Mouse (Mus musculus): Measurements from ENCODE around the gene Plxdc1.

Gene Plxdc1

GRCm38 (mm10) chr11:97967114-97967513, 19.1 kb downstream of the Plxdc1 start:
- Histone ChIP-seq H3K4me3 (replicated peaks; ENCODE audit: low read length) (no peak overlapping the region), H3K4me1 (replicated peaks; ENCODE audit: low read depth, low read length) (peaks cover 45% of the 10 kb centered on the region), H3K27me3 (ENCODE audit: insufficient read depth, low read length) (no peaks in the 10 kb centered on the region), H3K36me3 (ENCODE audit: insufficient read depth, low read length) (peaks cover 8% of the 10 kb centered on the region), H3K9me3 (ENCODE audit: low read length) (no peaks in the 10 kb centered on the region)
- no peak for TF ChIP-seq NANOG (IDR thresholded peaks at IDR 0.05; ENCODE audit: borderline replicate concordance, low read length)
- TF ChIP-seq CTCF (conservative IDR thresholded peaks at IDR 0.05; ENCODE audit: low read length) = no peak
- no peak for TF ChIP-seq POU5F1 (IDR thresholded peaks at IDR 0.05; ENCODE audit: borderline replicate concordance, low read length)

- Histone ChIP-seq H3K4me3 (replicated peaks; ENCODE audit: low read length) (no peak overlapping the region), H3K27me3 (ENCODE audit: insufficient read depth, low read length) (no peaks in the 10 kb centered on the region), H3K4me1 (replicated peaks; ENCODE audit: low read depth, low read length) (peaks cover 66% of the 10 kb centered on the region), H3K36me3 (ENCODE audit: insufficient read depth, low read length) (peaks cover 4% of the 10 kb centered on the region; the same call in 1 of the 2 replicates), H3K9me3 (ENCODE audit: low read length) (no peaks in the 10 kb centered on the region)
- TF ChIP-seq POU5F1 (IDR thresholded peaks at IDR 0.05; ENCODE audit: borderline replicate concordance, low read length) (no peak), NANOG (IDR thresholded peaks at IDR 0.05; ENCODE audit: borderline replicate concordance, low read length) (no peak), CTCF (conservative IDR thresholded peaks at IDR 0.05; ENCODE audit: low read length) (peak; percentile 19; the same call in 1 of the 2 replicates)
Observed at GRCm38 (mm10) chr11:97960907-97961306, 25.3 kb downstream of the Plxdc1 start.

GRCm38 (mm10) chr11:97959300-97959680, 27.0 kb downstream of the Plxdc1 start:
- Histone ChIP-seq H3K4me3 (replicated peaks; ENCODE audit: low read length) (no peak overlapping the region), H3K36me3 (ENCODE audit: insufficient read depth, low read length) (peaks cover 17% of the 10 kb centered on the region), H3K4me1 (replicated peaks; ENCODE audit: low read depth, low read length) (peaks cover 79% of the 10 kb centered on the region), H3K9me3 (ENCODE audit: low read length) (no peaks in the 10 kb centered on the region), H3K27me3 (ENCODE audit: insufficient read depth, low read length) (no peaks in the 10 kb centered on the region)
- no peak for TF ChIP-seq CTCF (conservative IDR thresholded peaks at IDR 0.05; ENCODE audit: low read length)
- no peak for TF ChIP-seq NANOG (IDR thresholded peaks at IDR 0.05; ENCODE audit: borderline replicate concordance, low read length)
- no peak for TF ChIP-seq POU5F1 (IDR thresholded peaks at IDR 0.05; ENCODE audit: borderline replicate concordance, low read length)

GRCm38 (mm10) chr11:97958641-97959299, 27.5 kb downstream of the Plxdc1 start:
- no peak overlapping the region; the same call in 1 of the 2 replicates for H3K4me3 ChIP-seq (replicated peaks; ENCODE audit: low read length)
- no peaks in the 10 kb centered on the region for H3K9me3 ChIP-seq (ENCODE audit: low read length)
- H3K36me3 ChIP-seq (ENCODE audit: insufficient read depth, low read length) = peaks cover 22% of the 10 kb centered on the region
- H3K27me3 ChIP-seq (ENCODE audit: insufficient read depth, low read length) = no peaks in the 10 kb centered on the region
- H3K4me1 ChIP-seq (replicated peaks; ENCODE audit: low read depth, low read length) = peaks cover 79% of the 10 kb centered on the region
- TF ChIP-seq NANOG (IDR thresholded peaks at IDR 0.05; ENCODE audit: borderline replicate concordance, low read length) = no peak
- TF ChIP-seq POU5F1 (IDR thresholded peaks at IDR 0.05; ENCODE audit: borderline replicate concordance, low read length) = no peak
- no peak for TF ChIP-seq CTCF (conservative IDR thresholded peaks at IDR 0.05; ENCODE audit: low read length)

- Histone ChIP-seq H3K36me3 (ENCODE audit: insufficient read depth, low read length) (peaks cover 36% of the 10 kb centered on the region), H3K27me3 (ENCODE audit: insufficient read depth, low read length) (no peaks in the 10 kb centered on the region), H3K4me1 (replicated peaks; ENCODE audit: low read depth, low read length) (peaks cover 85% of the 10 kb centered on the region), H3K4me3 (replicated peaks; ENCODE audit: low read length) (no peak overlapping the region), H3K9me3 (ENCODE audit: low read length) (no peaks in the 10 kb centered on the region)
- no peak for TF ChIP-seq CTCF (conservative IDR thresholded peaks at IDR 0.05; ENCODE audit: low read length)
- TF ChIP-seq NANOG (IDR thresholded peaks at IDR 0.05; ENCODE audit: borderline replicate concordance, low read length) = no peak
- TF ChIP-seq POU5F1 (IDR thresholded peaks at IDR 0.05; ENCODE audit: borderline replicate concordance, low read length) = no peak
Observed at GRCm38 (mm10) chr11:97956905-97957560, 29.2 kb downstream of the Plxdc1 start.

GRCm38 (mm10) chr11:97955915-97956314, 30.3 kb downstream of the Plxdc1 start:
- peaks cover 41% of the 10 kb centered on the region for H3K36me3 ChIP-seq (ENCODE audit: insufficient read depth, low read length)
- H3K4me1 ChIP-seq (replicated peaks; ENCODE audit: low read depth, low read length) = peaks cover 88% of the 10 kb centered on the region
- TF ChIP-seq POU5F1 (IDR thresholded peaks at IDR 0.05; ENCODE audit: borderline replicate concordance, low read length) = no peak
- TF ChIP-seq CTCF (conservative IDR thresholded peaks at IDR 0.05; ENCODE audit: low read length) = no peak
- no peak for TF ChIP-seq NANOG (IDR thresholded peaks at IDR 0.05; ENCODE audit: borderline replicate concordance, low read length)
- H3K27me3 ChIP-seq (ENCODE audit: insufficient read depth, low read length) = no peaks in the 10 kb centered on the region
- H3K4me3 ChIP-seq (replicated peaks; ENCODE audit: low read length) = peak overlapping the region; percentile 29; the same call in 1 of the 2 replicates
- H3K9me3 ChIP-seq (ENCODE audit: low read length) = no peaks in the 10 kb centered on the region

- H3K4me3 ChIP-seq (replicated peaks; ENCODE audit: low read length) = peak overlapping the region; percentile 29; the same call in 1 of the 2 replicates
- peaks cover 91% of the 10 kb centered on the region for H3K4me1 ChIP-seq (replicated peaks; ENCODE audit: low read depth, low read length)
- peaks cover 39% of the 10 kb centered on the region for H3K36me3 ChIP-seq (ENCODE audit: insufficient read depth, low read length)
- TF ChIP-seq NANOG (IDR thresholded peaks at IDR 0.05; ENCODE audit: borderline replicate concordance, low read length) = no peak
- no peak for TF ChIP-seq POU5F1 (IDR thresholded peaks at IDR 0.05; ENCODE audit: borderline replicate concordance, low read length)
- H3K9me3 ChIP-seq (ENCODE audit: low read length) = no peaks in the 10 kb centered on the region
- H3K27me3 ChIP-seq (ENCODE audit: insufficient read depth, low read length) = no peaks in the 10 kb centered on the region
Observed at GRCm38 (mm10) chr11:97955146-97955902, 30.9 kb downstream of the Plxdc1 start.

- H3K27me3 ChIP-seq (ENCODE audit: insufficient read depth, low read length) = no peaks in the 10 kb centered on the region
- H3K9me3 ChIP-seq (ENCODE audit: low read length) = no peaks in the 10 kb centered on the region
- peaks cover 94% of the 10 kb centered on the region for H3K4me1 ChIP-seq (replicated peaks; ENCODE audit: low read depth, low read length)
- TF ChIP-seq NANOG (IDR thresholded peaks at IDR 0.05; ENCODE audit: borderline replicate concordance, low read length) (no peak), CTCF (conservative IDR thresholded peaks at IDR 0.05; ENCODE audit: low read length) (no peak), POU5F1 (IDR thresholded peaks at IDR 0.05; ENCODE audit: borderline replicate concordance, low read length) (no peak)
- peaks cover 39% of the 10 kb centered on the region for H3K36me3 ChIP-seq (ENCODE audit: insufficient read depth, low read length)
- no peak overlapping the region for H3K4me3 ChIP-seq (replicated peaks; ENCODE audit: low read length)
Observed at GRCm38 (mm10) chr11:97954469-97955141, 31.6 kb downstream of the Plxdc1 start.

Data from E14TG2a.4 (cell line).